Mouse (Mus musculus) CD4-positive, CD25-positive, alpha-beta regulatory T cell (primary cell): Measurements from ENCODE around the gene Cp. TPM values are rescaled to one million over a fixed set of nuclear protein-coding genes. Genes with fewer than 3 reads are reported as not detected.

Source experiments
- polyA plus RNA-seq: library from polyadenylated mRNA; unstranded; fragments of 100-300 nt; shearing (Covaris generic); gene quantifications from one replicate; pipeline ENCODE4 v1.2.1, GENCODE M21; 2017

Cp gene
- 0.77 TPM for polyA plus RNA-seq

GRCm38 (mm10) chr3:19956885-19957284 lies at the start of gene Cp:
Gene Cp (plus strand): TSS chr3:19957054.

GRCm38 (mm10) chr3:20034719-20035404 lies 78.0 kb downstream of the Cp start, which contains the start of gene Hps3:
Gene Hps3 (minus strand): TSS chr3:20035315.

GRCm38 (mm10) chr3:20057306-20058196 lies 100.7 kb downstream of the Cp start, which contains the start of gene Hltf:
Gene Hltf (plus strand): TSS chr3:20057811.

Other genes with a start within 250 kb of the Cp start
- gene Hps3, start 78.3 kb downstream of the Cp start, polyA plus RNA-seq, result 47.3 TPM
- gene Hltf, start 100.8 kb downstream of the Cp start, polyA plus RNA-seq, result 59.1 TPM
- gene Gyg, start 198.3 kb downstream of the Cp start, polyA plus RNA-seq, result 54.3 TPM